Mouse (Mus musculus): ENCODE data around the gene Cactin. TPM values are rescaled to one million over a fixed set of nuclear protein-coding genes. Genes with fewer than 3 reads are reported as not detected.

Cactin gene
- polyA plus RNA-seq (2012; ENCODE audit: insufficient read depth, insufficient read length, missing spikeins) = 18.1 and 18.2 TPM in 2 replicates

DNA sequence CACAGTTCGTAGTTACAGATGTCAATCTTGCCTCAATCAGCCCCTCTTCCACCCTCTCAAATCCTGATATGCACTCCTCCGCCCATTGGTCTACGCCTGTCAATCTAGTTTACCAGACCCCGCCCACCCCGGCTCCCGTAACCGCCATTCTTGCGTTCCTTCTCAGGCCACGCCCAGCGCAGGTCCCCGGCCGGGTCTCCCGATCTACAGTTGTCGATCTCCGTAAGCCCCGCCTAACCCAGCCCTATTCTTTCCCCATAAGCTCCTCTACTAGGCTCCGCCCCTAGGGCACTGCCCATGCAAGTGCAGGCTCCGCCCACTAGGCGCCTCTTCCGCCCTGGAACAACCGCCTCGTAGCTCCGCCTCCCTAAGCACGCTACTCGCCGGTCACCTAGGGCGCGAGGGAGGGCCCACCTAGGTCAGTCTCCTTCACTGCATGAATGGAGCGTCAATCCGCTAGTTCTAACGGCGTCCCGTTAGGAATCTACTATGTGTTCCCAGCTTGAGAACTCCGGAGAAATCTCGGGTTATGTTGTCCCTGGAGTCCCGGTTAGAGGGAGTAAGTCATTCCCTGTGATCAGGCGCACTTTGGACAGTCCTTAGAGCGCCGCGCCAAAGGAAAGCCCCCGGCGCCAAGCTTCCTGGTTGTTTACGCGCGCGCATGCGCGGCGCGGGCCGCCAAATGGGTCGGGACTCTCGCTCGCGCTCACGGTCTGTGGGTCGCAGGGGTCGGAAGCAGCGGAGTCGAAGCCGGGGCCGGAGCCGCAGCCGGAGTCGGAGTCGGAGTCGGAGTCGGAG is at the start of gene Cactin:
TSS of gene Cactin (plus strand) at position 554 of the 798 bp plus-strand sequence.
- TF ChIP-seq POLR2A (IDR thresholded peaks at IDR 0.05; ENCODE audit: borderline replicate concordance, low read depth, low read length) = no peak
- TF ChIP-seq CTCF (IDR thresholded peaks at IDR 0.05; ENCODE audit: low read depth, low read length) = no peak
- Histone ChIP-seq H3K27ac (ENCODE audit: insufficient read depth, low read depth, low read length) (peak within 1 kb of the TSS; percentile 96), H3K4me1 (ENCODE audit: control insufficient read depth, insufficient read depth, low read length) (peaks cover 15% of the 10 kb centered on the region), H3K4me3 (ENCODE audit: insufficient read depth, low read length) (peak within 1 kb of the TSS; percentile 92)

DNA sequence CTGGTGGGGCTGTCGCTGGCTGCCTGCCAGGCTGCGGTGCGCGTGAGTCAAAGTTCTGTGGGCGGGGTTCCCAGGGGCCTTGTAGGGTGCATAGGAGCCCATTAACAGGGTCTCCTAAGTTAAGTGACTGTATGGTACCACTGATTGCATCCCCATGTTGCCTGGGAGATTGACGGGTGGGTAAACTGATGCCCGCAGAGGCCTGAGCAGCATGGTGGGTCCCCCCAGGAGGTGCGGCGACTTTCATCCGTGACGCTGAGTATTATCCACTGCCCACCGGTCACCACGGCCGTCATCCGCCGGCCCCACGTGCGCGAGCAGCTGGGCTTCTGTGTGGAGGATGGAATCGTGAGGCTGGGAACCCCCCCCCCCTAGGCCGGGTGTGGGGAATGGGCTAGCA is 48.5 kb upstream of the Cactin start:
- Histone ChIP-seq H3K27ac (ENCODE audit: insufficient read depth, low read depth, low read length) (no peak overlapping the region), H3K4me1 (ENCODE audit: control insufficient read depth, insufficient read depth, low read length) (peaks cover 4% of the 10 kb centered on the region; the same call in 1 of the 2 replicates)
- TF ChIP-seq CTCF (IDR thresholded peaks at IDR 0.05; ENCODE audit: low read depth, low read length) = no peak

DNA sequence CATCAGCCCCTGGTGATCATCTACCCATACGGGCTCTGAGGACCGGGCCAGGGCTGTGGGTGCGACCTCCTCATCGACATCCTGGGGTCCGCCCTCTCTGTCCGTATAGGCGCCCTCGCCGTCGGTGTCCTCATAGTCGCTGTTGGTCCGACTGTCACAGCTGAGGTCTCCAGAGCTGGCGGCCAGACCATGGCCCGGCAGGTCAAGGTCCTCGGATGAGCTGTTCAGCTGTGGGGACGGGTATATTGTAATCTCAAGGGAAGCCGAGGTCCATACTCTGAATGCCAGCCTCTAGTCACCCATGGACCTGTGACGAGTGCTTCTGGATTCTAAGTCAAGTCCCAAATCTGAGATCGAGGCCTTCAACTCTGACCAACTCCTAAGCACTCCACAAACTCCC is 47.1 kb upstream of the Cactin start:
- Histone ChIP-seq H3K4me1 (ENCODE audit: control insufficient read depth, insufficient read depth, low read length) (peaks cover 4% of the 10 kb centered on the region; the same call in 1 of the 2 replicates), H3K27ac (ENCODE audit: insufficient read depth, low read depth, low read length) (no peak overlapping the region), H3K4me3 (ENCODE audit: insufficient read depth, low read length) (no peak overlapping the region)
- TF ChIP-seq POLR2A (IDR thresholded peaks at IDR 0.05; ENCODE audit: borderline replicate concordance, low read depth, low read length) = no peak
- no peak for TF ChIP-seq CTCF (IDR thresholded peaks at IDR 0.05; ENCODE audit: low read depth, low read length)

More for the DNA sequence above, 48.5 kb upstream of the Cactin start:
- no peak overlapping the region for H3K4me3 ChIP-seq (ENCODE audit: insufficient read depth, low read length)

DNA sequence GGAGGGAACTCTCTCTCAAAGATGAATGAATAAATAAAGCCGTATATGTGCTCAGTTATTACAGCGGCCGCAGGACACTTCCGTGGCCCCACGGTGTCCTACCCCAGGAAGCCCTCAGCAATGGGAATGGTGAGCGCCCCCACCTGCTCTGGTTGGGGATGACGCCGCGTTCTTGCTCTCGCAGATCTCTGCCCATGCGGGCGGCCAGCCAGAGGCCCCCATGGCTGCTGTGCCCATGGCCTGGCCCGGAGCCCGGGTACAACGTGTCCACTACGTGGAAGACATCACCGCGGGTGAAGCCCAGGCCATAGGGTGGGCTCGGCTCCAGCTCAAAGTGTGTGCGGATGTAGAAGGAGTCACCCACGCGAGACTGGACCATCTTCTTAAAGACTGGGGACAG is 43.2 kb upstream of the Cactin start:
- H3K4me1 ChIP-seq (ENCODE audit: control insufficient read depth, insufficient read depth, low read length) = no peaks in the 10 kb centered on the region
- H3K4me3 ChIP-seq (ENCODE audit: insufficient read depth, low read length) = no peak overlapping the region
- no peak overlapping the region for H3K27ac ChIP-seq (ENCODE audit: insufficient read depth, low read depth, low read length)
- no peak for TF ChIP-seq POLR2A (IDR thresholded peaks at IDR 0.05; ENCODE audit: borderline replicate concordance, low read depth, low read length)
- no peak for TF ChIP-seq CTCF (IDR thresholded peaks at IDR 0.05; ENCODE audit: low read depth, low read length)

DNA sequence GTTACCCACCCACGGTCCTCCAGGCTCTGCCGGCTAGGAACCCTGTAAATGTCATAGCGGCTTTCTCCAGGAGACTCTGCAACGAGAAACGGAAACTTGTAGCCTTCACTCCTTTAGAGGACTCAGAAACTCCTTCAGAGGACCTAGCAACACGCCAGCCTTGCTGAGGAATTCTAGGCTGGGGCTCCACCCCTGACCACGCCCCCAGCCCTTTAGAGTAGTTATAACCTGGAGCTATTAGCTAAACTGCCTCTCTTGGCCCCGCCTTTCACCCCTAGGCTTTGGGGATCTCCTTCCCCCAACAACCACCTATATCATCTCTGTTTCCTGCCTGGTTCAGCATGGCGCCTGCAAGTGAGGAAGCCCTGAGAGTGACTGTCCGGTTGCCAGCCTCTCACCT is 41.4 kb upstream of the Cactin start:
- no peak overlapping the region for H3K4me3 ChIP-seq (ENCODE audit: insufficient read depth, low read length)
- no peak for TF ChIP-seq POLR2A (IDR thresholded peaks at IDR 0.05; ENCODE audit: borderline replicate concordance, low read depth, low read length)
- no peak for TF ChIP-seq CTCF (IDR thresholded peaks at IDR 0.05; ENCODE audit: low read depth, low read length)

DNA sequence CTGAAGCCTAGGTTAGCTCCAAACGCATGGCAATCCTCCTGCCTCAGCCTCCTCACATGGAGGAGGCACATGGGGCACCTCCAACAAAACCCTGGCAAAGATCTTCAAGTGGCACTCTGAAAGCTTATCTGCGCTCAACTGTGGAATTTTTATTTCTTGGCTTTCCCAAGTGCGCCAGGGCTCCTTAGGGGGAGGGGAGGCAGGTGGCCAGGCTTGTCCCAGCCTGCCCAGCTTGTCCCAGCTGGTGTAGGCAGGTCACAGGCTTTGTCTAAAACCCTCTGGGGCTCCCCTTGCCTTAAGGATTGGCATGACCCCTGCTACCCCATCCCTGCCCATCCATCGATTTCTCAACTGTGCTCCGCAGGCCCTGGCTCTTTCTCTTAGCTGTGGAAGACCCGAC is 36.7 kb upstream of the Cactin start:
- TF ChIP-seq POLR2A (IDR thresholded peaks at IDR 0.05; ENCODE audit: borderline replicate concordance, low read depth, low read length) (no peak), CTCF (IDR thresholded peaks at IDR 0.05; ENCODE audit: low read depth, low read length) (no peak)

More for the DNA sequence above, 41.4 kb upstream of the Cactin start:
- no peaks in the 10 kb centered on the region for H3K4me1 ChIP-seq (ENCODE audit: control insufficient read depth, insufficient read depth, low read length)
- no peak overlapping the region for H3K27ac ChIP-seq (ENCODE audit: insufficient read depth, low read depth, low read length)

DNA sequence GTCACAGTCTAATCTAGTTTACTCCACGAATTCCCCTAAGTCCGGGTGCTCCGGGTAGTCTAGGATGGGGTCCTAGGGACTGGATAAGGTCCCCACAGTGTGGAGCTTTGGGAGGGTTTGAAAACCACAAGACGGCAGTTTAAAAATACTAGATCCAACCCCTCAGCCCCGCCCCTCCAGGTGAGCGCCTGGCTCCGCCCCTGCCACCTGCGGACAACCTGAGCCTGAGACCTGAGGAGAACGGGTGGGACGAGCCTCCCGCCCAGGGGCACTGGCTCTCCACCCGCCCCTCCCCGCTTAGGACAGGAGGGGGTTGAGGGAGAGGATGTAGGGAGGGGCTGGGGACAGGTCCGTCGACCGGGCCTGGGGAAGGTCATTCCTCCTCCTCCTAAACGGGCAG is 36.2 kb upstream of the Cactin start:
- TF ChIP-seq POLR2A (IDR thresholded peaks at IDR 0.05; ENCODE audit: borderline replicate concordance, low read depth, low read length) = no peak
- TF ChIP-seq CTCF (IDR thresholded peaks at IDR 0.05; ENCODE audit: low read depth, low read length) = no peak
- no peak overlapping the region for H3K4me3 ChIP-seq (ENCODE audit: insufficient read depth, low read length)

More for the DNA sequence above, 36.7 kb upstream of the Cactin start:
- H3K4me3 ChIP-seq (ENCODE audit: insufficient read depth, low read length) = no peak overlapping the region
- H3K27ac ChIP-seq (ENCODE audit: insufficient read depth, low read depth, low read length) = no peak overlapping the region
- no peaks in the 10 kb centered on the region; the same call in 1 of the 2 replicates for H3K4me1 ChIP-seq (ENCODE audit: control insufficient read depth, insufficient read depth, low read length)

DNA sequence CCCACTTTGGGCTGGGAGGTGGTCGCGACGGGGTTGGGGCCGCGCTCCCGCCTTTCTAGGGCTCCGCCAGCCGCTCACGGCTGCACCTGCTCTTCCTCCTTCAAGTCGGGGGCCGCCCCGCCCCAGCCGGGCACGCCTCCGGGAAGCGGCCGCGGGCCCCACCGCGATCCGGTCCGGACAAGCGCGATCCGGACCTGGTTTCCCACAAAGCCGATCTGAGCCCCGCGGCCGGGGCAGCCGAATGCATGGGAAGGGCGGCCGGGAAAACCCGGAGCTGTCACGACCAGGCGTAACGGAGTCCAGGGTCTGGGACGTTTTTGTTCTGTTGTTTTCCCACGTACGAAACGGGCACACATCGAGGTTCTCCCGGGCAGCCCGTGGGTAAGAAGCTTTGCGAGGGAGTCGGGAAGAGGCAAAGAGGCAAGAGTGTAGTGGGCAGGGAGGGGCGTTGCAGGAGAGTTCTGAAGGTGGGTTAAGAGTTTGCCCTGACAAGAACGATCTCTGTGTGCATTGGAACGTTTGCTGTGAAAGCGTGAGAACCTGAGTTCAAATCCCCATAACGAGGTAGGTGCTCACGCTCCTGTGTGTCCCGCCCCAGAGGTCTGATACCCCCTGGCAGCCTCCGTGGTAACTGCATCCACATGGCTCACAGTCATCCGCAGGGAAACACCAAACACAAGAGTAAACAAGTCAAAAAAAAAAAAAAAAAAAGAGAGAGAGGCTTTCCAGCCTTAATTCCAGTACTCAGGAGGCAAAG is 35.0 kb upstream of the Cactin start:
- Histone ChIP-seq H3K27ac (ENCODE audit: insufficient read depth, low read depth, low read length) (no peak overlapping the region), H3K4me1 (ENCODE audit: control insufficient read depth, insufficient read depth, low read length) (peaks cover under 1% of the 10 kb centered on the region; the same call in 1 of the 2 replicates), H3K4me3 (ENCODE audit: insufficient read depth, low read length) (peak overlapping the region; percentile 72)
- TF ChIP-seq POLR2A (IDR thresholded peaks at IDR 0.05; ENCODE audit: borderline replicate concordance, low read depth, low read length) (no peak), CTCF (IDR thresholded peaks at IDR 0.05; ENCODE audit: low read depth, low read length) (0 out of 2 replicates have a peak, but pooled peaks have one; percentile 16)

More for the DNA sequence above, 36.2 kb upstream of the Cactin start:
- H3K27ac ChIP-seq (ENCODE audit: insufficient read depth, low read depth, low read length) = no peak overlapping the region
- H3K4me1 ChIP-seq (ENCODE audit: control insufficient read depth, insufficient read depth, low read length) = no peaks in the 10 kb centered on the region; the same call in 1 of the 2 replicates

DNA sequence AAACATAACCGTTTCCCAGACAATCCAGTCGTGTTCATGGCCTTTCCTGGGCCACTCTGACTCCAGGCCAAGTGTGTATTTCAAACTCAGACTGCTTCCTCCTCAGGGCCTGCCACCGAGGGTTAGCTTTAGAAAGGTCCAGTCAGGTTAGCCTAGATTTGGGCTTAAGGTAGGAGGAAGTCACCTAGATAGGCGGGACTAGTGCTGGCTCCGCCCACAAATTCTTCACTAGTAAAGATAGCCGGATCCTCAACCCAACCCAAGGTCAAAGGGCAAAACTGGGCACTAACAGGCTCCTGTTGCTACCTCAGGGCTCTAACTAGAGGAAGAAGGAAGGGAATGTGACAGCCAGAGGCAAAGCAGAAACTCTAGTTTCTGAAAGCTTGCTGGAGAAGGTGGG is 34.3 kb upstream of the Cactin start:
- no peak overlapping the region for H3K4me3 ChIP-seq (ENCODE audit: insufficient read depth, low read length)
- TF ChIP-seq CTCF (IDR thresholded peaks at IDR 0.05; ENCODE audit: low read depth, low read length) (no peak), POLR2A (IDR thresholded peaks at IDR 0.05; ENCODE audit: borderline replicate concordance, low read depth, low read length) (no peak)
- H3K4me1 ChIP-seq (ENCODE audit: control insufficient read depth, insufficient read depth, low read length) = peaks cover 8% of the 10 kb centered on the region
- H3K27ac ChIP-seq (ENCODE audit: insufficient read depth, low read depth, low read length) = no peak overlapping the region

All from bone marrow macrophage, adult 2 months (primary cell).